Mouse (Mus musculus): ENCODE data around the gene Gnaz.

- TF ChIP-seq CTCF (conservative IDR thresholded peaks at IDR 0.05; ENCODE audit: insufficient read depth, insufficient read length, low read depth, low read length) = peak; percentile 61
- no peak for TF ChIP-seq POLR2A (IDR thresholded peaks at IDR 0.05; ENCODE audit: low read depth, low read length)
Observed at GRCm38 (mm10) chr10:74929578-74929977, 37.4 kb upstream of the Gnaz start.

Data from kidney, adult 2 months (tissue).